Mouse (Mus musculus) liver, embryonic 15.5 days (tissue): ENCODE results near the gene Kif22. TPM values are rescaled to one million over a fixed set of nuclear protein-coding genes. Genes with fewer than 3 reads are reported as not detected.

Source experiments
- ATAC-seq: fragments of 200-750 bp; cut with Nextera tagmentation; 2 replicates; pipeline ENCODE4 v1.8.0; 2017; ENCODE audit warnings: moderate number of reproducible peaks, mild to moderate bottlenecking, moderate library complexity; ENCODE audit not compliant: insufficient read depth
- H3K27ac ChIP-seq: fragments of 300-500 bp; sonication (generic); replicated peaks from 2 replicates; pipeline ENCODE4 v1.5.1; 2015; ENCODE audit warnings: mild to moderate bottlenecking, inconsistent platforms
- H3K27me3 ChIP-seq: fragments of 300-500 bp; sonication (generic); 2 replicates; pipeline ENCODE4 v1.6.1; 2015; ENCODE audit warnings: mild to moderate bottlenecking, inconsistent platforms
- H3K36me3 ChIP-seq: fragments of 300-500 bp; sonication (generic); replicated peaks from 2 replicates; pipeline ENCODE4 v1.6.1; 2015; ENCODE audit warnings: moderate library complexity, mild to moderate bottlenecking, inconsistent platforms
- H3K4me1 ChIP-seq: fragments of 300-500 bp; sonication (generic); replicated peaks from 2 replicates; pipeline ENCODE4 v1.6.1; 2015; ENCODE audit warnings: inconsistent platforms
- H3K4me2 ChIP-seq: fragments of 300-500 bp; sonication (generic); 2 replicates; pipeline ENCODE4 v1.6.1; 2015; ENCODE audit warnings: moderate library complexity, mild to moderate bottlenecking, inconsistent platforms
- H3K4me3 ChIP-seq: fragments of 300-500 bp; sonication (generic); replicated peaks from 2 replicates; pipeline ENCODE4 v1.5.1; 2015; ENCODE audit warnings: mild to moderate bottlenecking, inconsistent platforms
- H3K9ac ChIP-seq: fragments of 300-500 bp; sonication (generic); 2 replicates; pipeline ENCODE4 v1.6.1; 2015; ENCODE audit warnings: moderate library complexity, mild to moderate bottlenecking, inconsistent platforms
- H3K9me3 ChIP-seq: fragments of 300-500 bp; sonication (generic); replicated peaks from 2 replicates; pipeline ENCODE4 v1.6.1; 2016; ENCODE audit warnings: inconsistent platforms
- WGBS: fragments of 180-500 bp; shearing (Covaris S2); methylation state at CpG from one replicate; pipeline ENCODE4 v1.1.7; 2015; ENCODE audit warnings: mixed read lengths; ENCODE audit not compliant: insufficient replicate concordance; 5-methylcytosine and 5-hydroxymethylcytosine counted together
- microRNA-seq: library from miRNA; unstranded; fragments of <30 nt; microRNA quantifications from one replicate; pipeline ENCODE4, GENCODE M21; 2016
- polyA plus RNA-seq: library from polyadenylated mRNA; unstranded; fragments of >200 nt; fragmentation: Nextera tagmentation; extraction: Ambion mirVana; gene quantifications from 2 replicates; pipeline ENCODE4 v1.2.1, GENCODE M21; 2015

Gene Kif22
- polyA plus RNA-seq, 1 experiment from 2014 or later: 108 TPM

DNA sequence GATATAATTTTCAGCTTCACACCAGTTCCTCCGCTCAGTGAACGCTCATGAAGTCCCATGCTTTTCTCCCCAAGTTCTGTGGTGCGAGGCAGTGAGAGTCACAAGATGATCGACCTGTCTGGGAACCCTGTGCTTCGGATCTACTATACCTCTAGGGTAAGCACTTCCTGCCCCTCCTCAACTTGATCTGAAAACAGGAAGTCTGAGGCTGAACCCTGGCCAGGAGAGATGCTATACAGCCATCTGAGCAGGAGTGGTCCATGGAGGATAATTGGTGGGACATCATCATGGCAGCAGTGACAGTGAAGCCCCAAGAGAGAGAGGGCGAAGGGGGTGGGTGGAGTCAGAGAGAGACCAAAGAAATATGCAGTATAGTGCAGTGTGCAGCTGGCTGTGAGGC is 63.4 kb downstream of the Kif22 start:
- no peak overlapping the region for H3K4me2 ChIP-seq
- no peaks in the 10 kb centered on the region for H3K9me3 ChIP-seq
- WGBS: 78% methylated on average over 6 of the region's 6 CpGs
- H3K27me3 ChIP-seq: no peaks in the 10 kb centered on the region
- no peak overlapping the region for H3K4me3 ChIP-seq
- ATAC-seq: no peak
- peaks cover 30% of the 10 kb centered on the region for H3K36me3 ChIP-seq
- peaks cover 50% of the 10 kb centered on the region for H3K4me1 ChIP-seq
- no peak overlapping the region for H3K9ac ChIP-seq
- H3K27ac ChIP-seq: no peak overlapping the region

Small RNA genes lying within 50 kb of the gene (microRNA-seq; reads per million reads assigned to microRNA genes)
- gene Gm44343: not detected

Other genes starting within 250 kb of the Kif22 start
- 107 and 113 TPM in 2 replicates for gene Ppp4c, start 250.0 kb downstream of the Kif22 start, polyA plus RNA-seq
- not detected in 2 replicates for gene Fam57b, start 244.8 kb downstream of the Kif22 start, polyA plus RNA-seq
- gene 4930451I11Rik, start 210.8 kb downstream of the Kif22 start, polyA plus RNA-seq: not detected in 2 replicates
- gene Doc2a, start 195.1 kb downstream of the Kif22 start, polyA plus RNA-seq: 0.09 TPM in 1 of 2 replicates, not detected in the other
- gene Hirip3, start 180.5 kb downstream of the Kif22 start, polyA plus RNA-seq: 8.6 and 13.6 TPM in 2 replicates
- gene Ino80e, start 180.1 kb downstream of the Kif22 start, polyA plus RNA-seq: 29.4 and 33.9 TPM in 2 replicates
- gene Taok2, start 157.8 kb downstream of the Kif22 start, polyA plus RNA-seq: 11.3 and 12.9 TPM in 2 replicates
- 17.0 and 19.3 TPM in 2 replicates for gene Tmem219, start 119.6 kb downstream of the Kif22 start, polyA plus RNA-seq
- 4.1 and 5.0 TPM in 2 replicates for gene Kctd13, start 113.6 kb downstream of the Kif22 start, polyA plus RNA-seq
- gene Asphd1, start 92.9 kb downstream of the Kif22 start, polyA plus RNA-seq: not detected in 2 replicates
- 0.07 and 0.12 TPM in 2 replicates for gene Sez6l2, start 91.9 kb downstream of the Kif22 start, polyA plus RNA-seq
- gene Cdipt, start 66.6 kb downstream of the Kif22 start, polyA plus RNA-seq: 44.8 and 51.7 TPM in 2 replicates
- 0.46 and 0.63 TPM in 2 replicates for gene Cdiptos, start 66.4 kb downstream of the Kif22 start, polyA plus RNA-seq
- 9.2 TPM in 2 replicates for gene Mvp, start 27.9 kb downstream of the Kif22 start, polyA plus RNA-seq
- gene Pagr1b, start 26.0 kb downstream of the Kif22 start, polyA plus RNA-seq: not detected in 2 replicates
- 32.8 and 39.1 TPM in 2 replicates for gene Pagr1a, start 25.1 kb downstream of the Kif22 start, polyA plus RNA-seq
- gene Gm42742, start 21.4 kb downstream of the Kif22 start, polyA plus RNA-seq: 3.6 and 4.0 TPM in 2 replicates
- gene Prrt2, start 21.3 kb downstream of the Kif22 start, polyA plus RNA-seq: 0.13 and 0.56 TPM in 2 replicates
- gene Maz, start 15.4 kb downstream of the Kif22 start, polyA plus RNA-seq: 38.1 and 45.7 TPM in 2 replicates
- 0.24 and 0.33 TPM in 2 replicates for gene Zg16, start 44.9 kb upstream of the Kif22 start, polyA plus RNA-seq
- 8.2 and 9.5 TPM in 2 replicates for gene AI467606, start 48.9 kb upstream of the Kif22 start, polyA plus RNA-seq
- gene Qprt, start 79.8 kb upstream of the Kif22 start, polyA plus RNA-seq: 65.5 and 76.7 TPM in 2 replicates
- gene Spn, start 95.4 kb upstream of the Kif22 start, polyA plus RNA-seq: 6.7 and 6.8 TPM in 2 replicates
- 18.0 and 21.5 TPM in 2 replicates for gene Cd2bp2, start 153.6 kb upstream of the Kif22 start, polyA plus RNA-seq
- gene Tbc1d10b, start 166.0 kb upstream of the Kif22 start, polyA plus RNA-seq: 17.1 and 18.2 TPM in 2 replicates
- 67.8 and 89.3 TPM in 2 replicates for gene Mylpf, start 166.4 kb upstream of the Kif22 start, polyA plus RNA-seq
- gene Zfp553, start 190.6 kb upstream of the Kif22 start, polyA plus RNA-seq: 6.3 and 6.8 TPM in 2 replicates
- gene Sept1, start 190.7 kb upstream of the Kif22 start, polyA plus RNA-seq: 9.4 and 9.7 TPM in 2 replicates
- gene Zfp771, start 201.8 kb upstream of the Kif22 start, polyA plus RNA-seq: 13.8 and 15.0 TPM in 2 replicates
- 74.2 and 84.8 TPM in 2 replicates for gene Dctpp1, start 218.2 kb upstream of the Kif22 start, polyA plus RNA-seq
- gene Sephs2, start 231.6 kb upstream of the Kif22 start, polyA plus RNA-seq: 162 and 175 TPM in 2 replicates